Mouse (Mus musculus) cerebellum, adult 2 months (tissue): ENCODE measurements at regions not wholly inside any gene's neighbourhood (a gene's known extent, or its start where the extent isn't known, plus 50 kb on each side); places are given as distances from the start of the nearest gene placed in this dataset.

Experiments
- DNase-seq, 2 experiments: peaks; one replicate each; pipeline ENCODE4 v3.0.0; 2021
- H3K27ac ChIP-seq: fragments of 200-500 bp; 2 replicates; pipeline ENCODE4 v1.5.1; 2012; ENCODE audit warnings: low read length, control low read depth, inconsistent platforms; ENCODE audit not compliant: insufficient read depth
- H3K27me3 ChIP-seq: fragments of 200-500 bp; 2 replicates; pipeline ENCODE4 v1.6.1; 2012; ENCODE audit warnings: inconsistent platforms, mild to moderate bottlenecking, low read length, moderate library complexity; ENCODE audit not compliant: control insufficient read depth, insufficient read depth
- H3K4me1 ChIP-seq: fragments of 200-500 bp; 2 replicates; pipeline ENCODE4 v1.6.1; 2011; ENCODE audit warnings: low read length; ENCODE audit not compliant: control insufficient read depth, insufficient read depth
- H3K4me3 ChIP-seq: fragments of 200-500 bp; replicated peaks from 2 replicates; pipeline ENCODE3; 2011; ENCODE audit warnings: mild to moderate bottlenecking, low read depth, low read length, control low read depth; ENCODE audit not compliant: insufficient read depth
- CTCF ChIP-seq: fragments of 200-500 bp; IDR thresholded peaks from 2 replicates; pipeline ENCODE4 v1.5.1; 2011; ENCODE audit warnings: low read depth, mild to moderate bottlenecking, control low read depth, low read length, moderate library complexity, borderline replicate concordance; ENCODE audit not compliant: insufficient read depth
- POLR2A ChIP-seq: fragments of 200-500 bp; IDR thresholded peaks from 2 replicates; pipeline ENCODE4 v1.6.1; 2011; ENCODE audit warnings: low read length, control low read depth, borderline replicate concordance; ENCODE audit not compliant: insufficient read depth
- WGBS: fragments of 180-500 bp; shearing (Covaris S2); methylation state at CpG from one replicate; pipeline ENCODE4 v1.1.7; 2018; 5-methylcytosine and 5-hydroxymethylcytosine counted together

DNA sequence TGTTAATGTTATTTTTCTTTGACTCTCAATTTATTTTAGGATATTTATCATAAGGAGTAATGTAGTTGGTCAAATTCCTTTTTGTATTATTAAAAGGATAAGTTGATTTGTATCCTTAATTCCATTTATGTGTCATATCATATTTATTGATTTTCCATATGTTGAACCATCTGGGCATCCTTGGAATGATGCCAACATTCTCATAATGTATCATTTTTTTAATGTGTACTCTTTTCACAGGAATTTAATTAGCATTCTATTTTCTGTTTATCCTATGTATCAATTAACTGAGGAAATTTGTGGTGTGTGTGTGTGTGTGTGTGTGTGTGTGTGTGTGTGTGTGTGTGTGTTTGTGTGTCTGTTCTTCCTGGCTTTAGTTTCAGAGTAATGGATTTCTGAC lies 779.6 kb downstream of the Pcdh7 start:
- Histone ChIP-seq H3K4me1 (no peaks in the 10 kb centered on the region), H3K4me3 (no peak overlapping the region), H3K27me3 (no peaks in the 10 kb centered on the region), H3K27ac (no peak overlapping the region)
- no peak for TF ChIP-seq POLR2A
- TF ChIP-seq CTCF, result no peak
- DNase-seq, result peak in 1 of 2 experiments; percentile 4

DNA sequence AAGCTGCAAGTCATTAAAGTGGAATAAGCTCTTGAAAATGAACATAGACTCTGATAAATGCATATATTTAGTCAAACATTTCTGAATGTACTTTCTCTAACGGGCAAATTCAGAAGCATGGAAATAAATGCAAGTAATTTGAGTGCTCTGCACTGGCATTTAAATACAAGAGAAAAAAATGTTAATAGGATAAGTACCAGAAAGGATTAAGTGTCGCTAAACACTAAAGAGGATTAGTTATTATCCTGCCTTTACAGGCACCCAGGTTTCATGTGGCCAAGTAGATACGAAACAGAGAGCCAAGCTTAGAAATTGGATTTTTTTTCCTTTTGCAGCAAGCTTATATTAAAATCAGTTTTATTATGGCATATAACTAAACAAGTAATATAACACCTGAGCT lies 813.8 kb downstream of the Pcdh7 start:
- DNase-seq, result no peak
- 77% methylated on average over 3 of the region's 3 CpGs for WGBS
- Histone ChIP-seq H3K27me3 (no peaks in the 10 kb centered on the region), H3K4me3 (no peak overlapping the region), H3K27ac (no peak overlapping the region), H3K4me1 (no peaks in the 10 kb centered on the region)
- TF ChIP-seq CTCF, result no peak
- TF ChIP-seq POLR2A, result no peak

DNA sequence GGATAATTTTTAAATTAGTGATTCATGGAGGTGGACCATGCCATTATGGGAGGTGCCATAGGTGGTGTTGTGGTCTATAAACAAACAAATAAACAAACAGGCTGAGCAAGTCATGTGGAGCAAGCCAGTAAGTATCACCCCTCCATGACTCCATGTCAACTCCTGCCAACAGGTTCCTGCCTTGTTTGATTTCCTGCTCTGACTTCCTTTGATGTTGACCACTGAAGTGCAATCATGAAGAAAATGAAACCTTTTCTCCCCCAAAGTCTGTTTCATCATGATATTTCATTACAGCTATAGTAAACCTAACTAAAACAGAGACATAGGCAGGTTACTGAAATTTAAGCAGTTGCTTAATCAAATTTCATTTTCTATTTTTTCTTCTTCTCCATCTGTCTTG lies 839.0 kb downstream of the Pcdh7 start:
- Histone ChIP-seq H3K27ac (no peak overlapping the region), H3K27me3 (no peaks in the 10 kb centered on the region), H3K4me3 (no peak overlapping the region), H3K4me1 (no peaks in the 10 kb centered on the region)
- no peak for TF ChIP-seq POLR2A
- no peak for TF ChIP-seq CTCF
- no peak for DNase-seq

DNA sequence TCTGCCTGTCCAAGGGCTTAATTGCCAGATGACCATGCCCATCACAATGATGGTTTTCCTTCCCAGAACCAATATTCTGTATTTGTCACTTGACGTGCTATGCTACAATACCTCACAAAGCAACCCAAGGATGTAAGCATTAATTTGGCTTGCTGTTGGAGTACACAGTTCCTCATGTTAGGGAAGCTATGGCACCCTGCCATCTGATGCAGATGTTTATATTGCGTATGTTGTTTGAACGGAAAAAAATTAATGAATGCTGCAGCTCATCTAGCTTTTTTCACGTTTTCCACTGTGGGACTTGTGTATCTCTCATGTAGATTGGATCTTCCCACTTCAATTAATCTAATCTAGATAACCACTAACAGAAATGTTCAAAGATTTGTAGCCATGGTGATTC lies 842.0 kb downstream of the Pcdh7 start:
- H3K27me3 ChIP-seq, result no peaks in the 10 kb centered on the region
- no peak for DNase-seq
- 48% methylated on average over 4 of the region's 4 CpGs for WGBS
- no peak overlapping the region for H3K27ac ChIP-seq
- H3K4me1 ChIP-seq, result no peaks in the 10 kb centered on the region
- TF ChIP-seq POLR2A, result no peak
- TF ChIP-seq CTCF, result no peak
- no peak overlapping the region for H3K4me3 ChIP-seq

DNA sequence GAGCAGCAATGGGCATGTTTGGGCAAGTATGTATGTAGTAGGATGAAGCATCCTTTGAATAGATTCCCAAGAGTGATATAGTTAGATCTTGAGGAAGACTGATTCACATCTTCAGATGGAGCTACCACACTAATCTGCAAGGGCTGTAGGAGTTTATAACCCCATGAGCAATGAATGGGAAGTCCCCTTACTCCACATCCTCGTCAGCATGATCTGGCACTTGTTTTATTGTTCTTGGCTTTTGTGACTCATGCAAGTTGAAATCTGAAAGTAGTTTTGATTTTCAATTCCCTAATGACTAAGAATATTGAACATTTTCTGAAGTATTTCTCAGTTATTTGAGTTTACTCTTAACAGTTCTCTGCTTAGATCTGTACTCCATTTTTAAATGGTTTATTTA lies 882.1 kb downstream of the Pcdh7 start:
- Histone ChIP-seq H3K27ac (no peak overlapping the region), H3K4me3 (no peak overlapping the region), H3K27me3 (no peaks in the 10 kb centered on the region), H3K4me1 (no peaks in the 10 kb centered on the region)
- DNase-seq, result no peak
- TF ChIP-seq CTCF, result no peak
- TF ChIP-seq POLR2A, result no peak
- 64% methylated on average over 1 of the region's 1 CpGs for WGBS

DNA sequence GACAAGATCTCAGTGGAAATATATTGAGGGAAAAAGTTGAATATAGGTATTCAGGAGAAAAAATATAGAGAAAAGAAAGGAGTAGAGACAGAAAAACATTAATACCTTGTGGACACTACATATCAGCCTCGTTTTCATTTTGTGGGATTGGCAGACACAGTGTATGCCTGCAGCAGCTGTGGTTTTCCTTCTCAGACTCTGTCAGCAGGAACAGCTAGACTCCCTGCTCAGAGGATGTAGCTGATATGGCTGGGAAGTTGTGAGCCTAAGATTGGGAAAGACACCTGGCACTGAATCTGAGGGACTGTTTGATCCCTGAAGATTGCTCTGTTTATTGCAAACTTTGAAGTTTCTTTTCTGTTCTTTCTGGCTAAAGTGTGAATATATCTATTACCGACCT lies 903.8 kb downstream of the Pcdh7 start:
- no peaks in the 10 kb centered on the region for H3K4me1 ChIP-seq
- no peak for TF ChIP-seq POLR2A
- no peak for TF ChIP-seq CTCF
- H3K4me3 ChIP-seq, result no peak overlapping the region
- no peak for DNase-seq
- no peak overlapping the region for H3K27ac ChIP-seq
- H3K27me3 ChIP-seq, result no peaks in the 10 kb centered on the region
- WGBS, result 50% methylated on average over 2 of the region's 2 CpGs
